Mouse (Mus musculus) lung, embryonic 14.5 days (tissue): Measurements from ENCODE around the gene Gpsm1. TPM values are rescaled to one million over a fixed set of nuclear protein-coding genes. Genes with fewer than 3 reads are reported as not detected.
A peak's percentile ranks its signal among the peaks of the same experiment; 100 is the strongest.

Experiments
- ATAC-seq: fragments of 200-750 bp; cut with Nextera tagmentation; 2 replicates; pipeline ENCODE4 v1.8.0; 2017; ENCODE audit warnings: mild to moderate bottlenecking, moderate TSS enrichment, moderate library complexity; ENCODE audit not compliant: insufficient read depth
- DNase-seq: peaks from one replicate; pipeline ENCODE4 v3.0.0-alpha.2; 2015
- H3K27ac ChIP-seq: fragments of 300-500 bp; sonication (generic); 2 replicates; pipeline ENCODE4 v1.5.1; 2014; ENCODE audit warnings: low read depth, mild to moderate bottlenecking, moderate library complexity
- H3K27me3 ChIP-seq: fragments of 300-500 bp; sonication (generic); 2 replicates; pipeline ENCODE4 v1.6.1; 2014; ENCODE audit warnings: low read length, control low read depth; ENCODE audit not compliant: insufficient read depth
- H3K36me3 ChIP-seq: fragments of 300-500 bp; sonication (generic); 2 replicates; pipeline ENCODE4 v1.6.1; 2014; ENCODE audit warnings: control low read depth; ENCODE audit not compliant: insufficient read depth
- H3K4me1 ChIP-seq: fragments of 300-500 bp; sonication (generic); 2 replicates; pipeline ENCODE4 v1.6.1; 2014; ENCODE audit warnings: antibody characterized with exemption, control low read depth; ENCODE audit not compliant: insufficient read depth
- H3K4me2 ChIP-seq: fragments of 300-500 bp; sonication (generic); 2 replicates; pipeline ENCODE4 v1.6.1; 2014; ENCODE audit warnings: mild to moderate bottlenecking
- H3K4me3 ChIP-seq: fragments of 300-500 bp; sonication (generic); 2 replicates; pipeline ENCODE4 v1.5.1; 2014; ENCODE audit warnings: low read depth, low read length
- H3K9ac ChIP-seq: fragments of 300-500 bp; sonication (generic); 2 replicates; pipeline ENCODE4 v1.6.1; 2014
- H3K9me3 ChIP-seq: fragments of 300-500 bp; sonication (generic); 2 replicates; pipeline ENCODE4 v1.6.1; 2016; ENCODE audit warnings: low read depth, low read length, control low read depth
- CTCF ChIP-seq: IDR thresholded peaks from 2 replicates; pipeline ENCODE4 v1.5.1; 2016; ENCODE audit warnings: antibody characterized with exemption, low read depth
- WGBS: fragments of 180-500 bp; shearing (Covaris S2); extraction: QIAGEN DNeasy Blood & Tissue Kit; methylation state at CpG from one replicate; pipeline ENCODE4 v1.1.7; 2014; 5-methylcytosine and 5-hydroxymethylcytosine counted together
- polyA plus RNA-seq: library from polyadenylated mRNA; unstranded; fragments of >200 nt; fragmentation: Nextera tagmentation; extraction: Ambion mirVana; gene quantifications from 2 replicates; pipeline ENCODE4 v1.2.1, GENCODE M21; 2014

Gene Gpsm1
- polyA plus RNA-seq, 1 experiment from 2014 or later, result 40.5 TPM

- H3K27ac ChIP-seq, result peak overlapping the region; percentile 85
- ATAC-seq, result peak; percentile 28; the same call in 1 of the 2 replicates
- no peaks in the 10 kb centered on the region for H3K27me3 ChIP-seq
- no peak overlapping the region for H3K4me2 ChIP-seq
- H3K4me1 ChIP-seq, result peaks cover 6% of the 10 kb centered on the region
- 61% methylated on average over 2 of the region's 2 CpGs for WGBS
- no peak for DNase-seq
- TF ChIP-seq CTCF, result no peak
- peak overlapping the region; percentile 20 for H3K9ac ChIP-seq
- H3K9me3 ChIP-seq, result no peaks in the 10 kb centered on the region
- peaks cover 80% of the 10 kb centered on the region for H3K36me3 ChIP-seq
- H3K4me3 ChIP-seq, result no peak overlapping the region
Observed at GRCm38 (mm10) chr2:26341510-26341981, 26.2 kb downstream of the Gpsm1 start.

DNA sequence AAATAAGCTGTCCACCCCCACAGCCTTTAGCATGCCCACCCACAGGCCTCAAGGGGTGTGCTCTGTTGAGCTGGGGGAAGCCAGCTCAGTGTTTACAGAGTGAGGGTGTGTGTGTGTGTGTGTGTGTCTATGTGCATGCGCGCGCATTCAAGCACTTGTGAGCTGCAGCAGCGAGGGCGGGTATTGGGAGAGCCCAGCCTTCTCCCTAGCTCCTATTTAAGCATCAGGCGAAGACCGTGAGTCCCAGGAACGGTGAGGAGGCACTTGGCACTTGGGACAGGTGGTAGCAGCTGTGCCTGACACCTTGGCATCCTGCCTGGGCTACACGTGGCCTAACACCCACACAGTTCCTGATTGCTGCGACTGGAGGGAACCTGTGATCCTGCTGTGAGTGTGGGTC lies 26.7 kb downstream of the Gpsm1 start:
- Histone ChIP-seq H3K4me2 (peak overlapping the region; percentile 12; the same call in 1 of the 2 replicates), H3K9ac (no peak overlapping the region; the same call in 1 of the 2 replicates)

GRCm38 (mm10) chr2:26342609-26343490 lies 27.5 kb downstream of the Gpsm1 start:
- H3K4me3 ChIP-seq, result no peak overlapping the region
- WGBS, result 46% methylated on average over 11 of the region's 11 CpGs
- H3K4me1 ChIP-seq, result peaks cover 6% of the 10 kb centered on the region
- DNase-seq (peak; percentile 64), ATAC-seq (peak; percentile 16; the same call in 1 of the 2 replicates)
- TF ChIP-seq CTCF, result no peak
- peak overlapping the region; percentile 12; the same call in 1 of the 2 replicates for H3K4me2 ChIP-seq
- H3K27ac ChIP-seq, result peak overlapping the region; percentile 85
- no peaks in the 10 kb centered on the region for H3K27me3 ChIP-seq
- peaks cover 93% of the 10 kb centered on the region for H3K36me3 ChIP-seq
- H3K9ac ChIP-seq, result no peak overlapping the region
- H3K9me3 ChIP-seq, result no peaks in the 10 kb centered on the region

More for the DNA sequence above, 26.7 kb downstream of the Gpsm1 start:
- WGBS, result 27% methylated on average over 10 of the region's 10 CpGs
- Histone ChIP-seq H3K9me3 (no peaks in the 10 kb centered on the region), H3K4me3 (no peak overlapping the region), H3K27ac (peak overlapping the region; percentile 85), H3K27me3 (no peaks in the 10 kb centered on the region), H3K36me3 (peaks cover 85% of the 10 kb centered on the region), H3K4me1 (peaks cover 6% of the 10 kb centered on the region)
- DNase-seq, result peak; percentile 80
- TF ChIP-seq CTCF, result no peak
- ATAC-seq, result peak; percentile 68

- Histone ChIP-seq H3K4me2 (no peak overlapping the region), H3K9me3 (no peaks in the 10 kb centered on the region), H3K27ac (peak overlapping the region; percentile 42; the same call in 1 of the 2 replicates), H3K36me3 (peaks cover 71% of the 10 kb centered on the region), H3K4me1 (peaks cover 14% of the 10 kb centered on the region; the same call in 1 of the 2 replicates), H3K4me3 (no peak overlapping the region), H3K27me3 (no peaks in the 10 kb centered on the region), H3K9ac (no peak overlapping the region)
- peak; percentile 77 for DNase-seq
- TF ChIP-seq CTCF, result no peak
- ATAC-seq, result peak; percentile 17; the same call in 1 of the 2 replicates
- 44% methylated on average over 6 of the region's 6 CpGs for WGBS
Observed at GRCm38 (mm10) chr2:26348241-26348640, 32.9 kb downstream of the Gpsm1 start.

DNA sequence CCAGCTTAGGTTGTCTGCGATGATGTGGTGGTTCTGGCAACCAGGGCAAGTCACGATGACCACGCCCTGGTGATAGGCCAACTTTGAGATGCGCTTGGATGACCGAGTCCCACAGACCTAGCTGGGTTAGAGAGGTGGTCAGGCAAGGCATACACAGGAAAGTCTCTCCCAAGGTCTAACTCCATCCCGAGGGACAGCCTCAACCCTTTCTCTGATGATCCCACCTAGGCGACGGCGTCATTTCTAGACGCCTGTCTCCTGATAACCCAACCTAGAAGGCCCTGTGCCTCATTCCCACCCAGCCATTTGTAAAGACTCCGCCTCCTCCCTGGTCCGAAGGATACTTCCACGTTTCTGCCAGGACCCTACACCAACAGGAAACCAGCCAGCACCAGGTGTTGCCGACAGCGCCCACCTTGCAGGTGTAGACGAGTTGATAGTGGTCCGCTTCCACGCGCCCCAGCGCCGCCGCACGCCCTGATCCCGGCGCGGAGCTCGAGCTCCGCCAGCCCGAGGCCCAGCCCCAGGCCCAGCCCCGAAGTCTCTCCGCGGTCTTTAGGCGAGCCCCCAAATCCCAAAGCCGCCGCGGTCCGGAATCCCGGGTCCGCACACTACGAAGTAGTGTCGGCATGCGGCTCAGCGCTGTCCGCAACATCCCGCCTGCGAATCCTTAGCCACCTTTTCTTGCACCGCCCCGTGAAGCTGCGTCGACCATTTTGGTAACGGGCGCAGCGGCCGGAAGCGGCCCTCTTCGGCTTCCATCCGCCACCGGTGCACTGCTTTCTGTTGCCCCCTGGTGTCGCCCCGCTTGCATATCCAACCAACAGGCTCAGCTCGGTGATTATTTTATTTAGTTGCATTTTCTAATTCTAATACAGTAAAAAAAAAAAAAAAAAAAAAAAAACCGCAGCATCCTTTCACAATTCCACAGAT lies 36.3 kb downstream of the Gpsm1 start, which contains the start of gene Dnlz:
Gene Dnlz (minus strand): TSS at position 753 of the 933 bp plus-strand sequence.
- H3K9ac ChIP-seq, result peak within 1 kb of the TSS; percentile 94
- DNase-seq (peak; percentile 97), ATAC-seq (peak; percentile 74)
- peak within 1 kb of the TSS; percentile 91 for H3K27ac ChIP-seq
- peak within 1 kb of the TSS; percentile 98 for H3K4me2 ChIP-seq
- peak; percentile 80 for TF ChIP-seq CTCF
- H3K27me3 ChIP-seq, result no peaks in the 10 kb centered on the region
- WGBS, result 2% methylated on average over 62 of the region's 62 CpGs
- H3K9me3 ChIP-seq, result no peaks in the 10 kb centered on the region
- peaks cover 14% of the 10 kb centered on the region; the same call in 1 of the 2 replicates for H3K4me1 ChIP-seq
- H3K4me3 ChIP-seq, result peak within 1 kb of the TSS; percentile 80
- peaks cover 38% of the 10 kb centered on the region for H3K36me3 ChIP-seq

- H3K9me3 ChIP-seq, result no peaks in the 10 kb centered on the region
- H3K27me3 ChIP-seq, result no peaks in the 10 kb centered on the region
- H3K36me3 ChIP-seq, result peaks cover 30% of the 10 kb centered on the region
- H3K9ac ChIP-seq, result peak overlapping the region; percentile 94
- H3K4me2 ChIP-seq, result peak overlapping the region; percentile 98
- H3K27ac ChIP-seq, result peak overlapping the region; percentile 69
- WGBS, result 4% methylated on average over 36 of the region's 36 CpGs
- DNase-seq (no peak), ATAC-seq (peak; percentile 19; the same call in 1 of the 2 replicates)
- TF ChIP-seq CTCF, result no peak
- peaks cover 17% of the 10 kb centered on the region; the same call in 1 of the 2 replicates for H3K4me1 ChIP-seq
- H3K4me3 ChIP-seq, result peak overlapping the region; percentile 80
Observed at GRCm38 (mm10) chr2:26352291-26352910, 37.1 kb downstream of the Gpsm1 start.
